Mouse (Mus musculus) Muller cell, postnatal 12 days (primary cell): ENCODE data around the gene Vmn2r17.

Experiments
- DNase-seq: peaks from one replicate; pipeline ENCODE4 v3.0.0-alpha.2; 2015; ENCODE audit errors: inconsistent ontology term

Vmn2r17 gene

DNA sequence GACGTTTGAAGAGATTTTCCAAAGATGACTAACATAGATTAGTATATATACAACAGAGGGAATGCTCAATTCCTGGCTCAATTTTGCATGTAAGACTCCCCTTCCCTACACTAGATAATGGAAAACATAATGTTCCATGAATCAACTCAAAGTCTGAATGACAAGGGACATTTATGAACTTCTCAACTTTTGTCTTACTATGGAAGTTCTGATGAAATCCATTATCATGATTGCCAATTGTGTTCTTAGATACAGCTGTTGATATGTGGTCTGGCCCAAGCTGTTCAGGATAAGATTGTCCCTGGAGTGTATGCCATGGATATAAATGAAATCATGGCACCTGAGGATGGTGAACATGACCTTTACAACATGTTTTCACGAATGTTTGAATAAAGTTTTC lies at the start of gene Vmn2r17:
Gene Vmn2r17 (plus strand): TSS at position 301 of the 400 bp plus-strand sequence.
- DNase-seq: no peak

- DNase-seq: peak; percentile 59
Observed at GRCm38 (mm10) chr5:109466576-109467506, 47.4 kb downstream of the Vmn2r17 start.

DNA sequence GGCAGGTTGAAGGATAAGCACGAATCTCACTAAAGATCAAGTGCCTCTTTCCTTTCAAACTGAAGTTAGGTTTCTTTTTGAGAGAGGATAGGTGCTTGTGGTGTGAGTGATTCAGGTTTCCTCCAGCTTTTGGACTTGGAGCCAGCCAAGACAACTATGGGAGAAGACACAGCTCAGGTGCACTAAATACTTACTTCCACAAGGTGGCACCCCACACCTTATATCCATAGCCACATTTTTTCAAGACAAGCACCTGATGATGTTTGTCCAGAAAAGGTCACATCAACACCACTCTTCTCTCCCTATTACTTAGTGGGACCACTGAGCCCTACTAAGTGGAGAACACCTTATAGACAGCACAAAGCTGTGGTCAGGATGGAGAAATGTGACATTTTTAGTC lies 87.2 kb downstream of the Vmn2r17 start:
- peak; percentile 22 for DNase-seq
